Mouse (Mus musculus) bone marrow macrophage, adult 2 months (primary cell): ENCODE measurements around the gene Pirt. TPM values are rescaled to one million over a fixed set of nuclear protein-coding genes. Genes with fewer than 3 reads are reported as not detected.

ENCODE experiments used
- H3K27ac ChIP-seq: 2 replicates; pipeline ENCODE4 v1.5.1; 2012; ENCODE audit warnings: low read depth, low read length; ENCODE audit not compliant: insufficient read depth
- H3K4me1 ChIP-seq: 2 replicates; pipeline ENCODE4 v1.6.1; 2012; ENCODE audit warnings: low read length; ENCODE audit not compliant: control insufficient read depth, insufficient read depth
- H3K4me3 ChIP-seq: 2 replicates; pipeline ENCODE4 v1.5.1; 2012; ENCODE audit warnings: mild to moderate bottlenecking, low read length, moderate library complexity; ENCODE audit not compliant: insufficient read depth
- CTCF ChIP-seq: IDR thresholded peaks from 2 replicates; pipeline ENCODE4 v1.5.1; 2012; ENCODE audit warnings: low read depth, mild to moderate bottlenecking, low read length, moderate library complexity
- POLR2A ChIP-seq: IDR thresholded peaks from 2 replicates; pipeline ENCODE4 v1.6.1; 2012; ENCODE audit warnings: mild to moderate bottlenecking, low read depth, low read length, borderline replicate concordance
- polyA plus RNA-seq: library from polyadenylated mRNA; stranded (reverse); fragments of >200 nt; gene quantifications from 2 replicates; pipeline ENCODE4 v1.2.4, GENCODE M21; 2012; ENCODE audit not compliant: missing spikeins, insufficient read depth, insufficient read length

The Pirt gene
- polyA plus RNA-seq, 1 experiment = not detected

GRCm38 (mm10) chr11:66942011-66942410 lies 30.2 kb downstream of the Pirt start:
- H3K4me1 ChIP-seq = no peaks in the 10 kb centered on the region
- no peak overlapping the region for H3K27ac ChIP-seq
- no peak overlapping the region for H3K4me3 ChIP-seq
- TF ChIP-seq CTCF (no peak), POLR2A (no peak)

DNA sequence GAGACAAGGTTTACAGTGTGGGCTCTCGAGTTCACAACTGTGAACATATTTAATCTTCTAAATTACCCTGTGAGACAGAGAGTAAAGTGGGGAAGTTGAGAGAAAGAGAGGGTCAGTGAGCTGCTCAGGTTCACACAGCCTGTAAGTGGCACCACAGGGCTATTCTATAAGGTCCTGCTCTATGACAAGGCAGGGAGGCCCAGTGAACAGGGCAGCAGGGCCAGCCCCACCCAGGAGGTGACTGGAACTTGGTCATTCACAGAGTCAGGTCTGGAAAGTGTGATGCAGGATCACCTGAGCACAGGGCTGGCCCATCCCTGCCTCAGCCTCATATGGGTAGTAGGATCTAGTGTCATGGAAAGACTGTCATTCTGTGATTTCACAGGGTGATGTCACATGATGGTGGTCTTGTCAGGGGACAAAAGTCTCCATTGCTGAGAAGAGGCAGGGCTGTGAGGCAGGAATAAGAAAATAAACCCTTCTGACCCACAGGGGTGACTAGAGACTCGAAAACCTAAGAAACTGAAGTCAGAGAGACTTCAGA lies 33.5 kb downstream of the Pirt start:
- H3K4me1 ChIP-seq = no peaks in the 10 kb centered on the region
- no peak overlapping the region for H3K4me3 ChIP-seq
- H3K27ac ChIP-seq = no peak overlapping the region
- no peak for TF ChIP-seq POLR2A
- no peak for TF ChIP-seq CTCF

GRCm38 (mm10) chr11:66946521-66946920 lies 34.7 kb downstream of the Pirt start:
- Histone ChIP-seq H3K27ac (no peak overlapping the region), H3K4me3 (no peak overlapping the region), H3K4me1 (no peaks in the 10 kb centered on the region)
- TF ChIP-seq POLR2A (no peak), CTCF (no peak)

- no peaks in the 10 kb centered on the region for H3K4me1 ChIP-seq
- H3K27ac ChIP-seq = no peak overlapping the region
- TF ChIP-seq CTCF (no peak), POLR2A (no peak)
- H3K4me3 ChIP-seq = no peak overlapping the region
These were observed 35.1 kb downstream of the Pirt start for GRCm38 (mm10) chr11:66946922-66947321.

- TF ChIP-seq CTCF (no peak), POLR2A (no peak)
- Histone ChIP-seq H3K27ac (no peak within 1 kb of the TSS), H3K4me3 (no peak within 1 kb of the TSS)
These were observed 44.5 kb downstream of the Pirt start, which contains the start of gene Tmem238l for GRCm38 (mm10) chr11:66956303-66956702. TSS of gene Tmem238l (plus strand) at chr11:66956638.

DNA sequence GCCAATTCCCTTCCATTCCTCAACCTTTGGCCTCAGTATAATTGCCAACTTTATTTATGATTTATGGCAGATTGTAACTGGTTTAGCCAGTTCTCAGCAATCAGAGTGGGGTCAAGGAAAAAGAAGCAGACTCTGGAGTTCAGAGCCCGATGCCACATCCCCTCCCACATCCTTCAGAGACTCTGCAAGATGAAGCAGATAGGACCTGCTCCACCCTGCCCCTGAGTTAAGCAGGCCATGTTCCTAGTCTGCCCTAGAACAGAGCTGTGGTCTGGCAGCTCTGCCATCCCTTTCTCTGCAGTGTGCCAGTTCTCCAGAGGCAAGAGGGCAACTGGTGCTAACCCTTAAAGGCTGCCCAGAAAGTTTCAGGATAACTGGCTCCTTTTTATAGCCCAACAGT lies 49.0 kb downstream of the Pirt start:
- TF ChIP-seq CTCF (no peak), POLR2A (no peak)
- Histone ChIP-seq H3K27ac (no peak overlapping the region), H3K4me1 (no peaks in the 10 kb centered on the region), H3K4me3 (no peak overlapping the region)

More at GRCm38 (mm10) chr11:66956303-66956702, 44.5 kb downstream of the Pirt start, which contains the start of gene Tmem238l:
- no peaks in the 10 kb centered on the region for H3K4me1 ChIP-seq

DNA sequence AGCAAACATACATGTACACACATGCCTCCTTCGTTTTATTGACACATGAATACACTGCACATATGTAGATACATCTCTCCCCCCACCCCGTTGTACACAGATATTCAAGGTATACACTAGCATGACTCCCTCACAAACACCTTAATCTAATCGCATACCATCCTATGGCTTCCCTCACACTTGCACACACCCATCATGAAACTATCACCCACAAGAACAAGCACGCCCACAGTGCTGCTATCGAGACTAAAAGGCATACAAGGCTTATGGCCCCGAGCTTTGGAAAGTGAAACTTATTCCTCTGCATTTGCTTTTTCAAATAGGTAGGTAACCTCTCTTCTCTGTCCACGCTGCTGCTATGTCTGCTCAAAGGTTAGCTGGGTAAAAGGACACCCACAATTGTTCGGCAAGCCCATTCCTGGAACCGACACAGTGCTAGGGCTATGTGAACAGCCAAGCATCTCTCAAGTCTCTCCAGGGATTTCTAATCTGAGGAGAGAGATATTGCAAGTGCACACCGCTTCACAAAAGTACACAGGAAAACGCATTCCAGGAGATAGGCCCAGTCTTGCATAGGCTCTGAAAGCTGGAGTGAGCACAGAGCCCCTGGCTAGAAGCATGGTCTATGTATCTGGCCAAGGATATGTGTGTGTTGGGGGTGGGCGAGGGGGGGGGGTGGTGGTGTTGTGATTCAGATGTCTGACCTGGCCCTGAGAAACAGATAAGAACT lies 49.8 kb downstream of the Pirt start:
- TF ChIP-seq CTCF (no peak), POLR2A (no peak)
- Histone ChIP-seq H3K4me1 (no peaks in the 10 kb centered on the region), H3K4me3 (no peak overlapping the region), H3K27ac (no peak overlapping the region)

GRCm38 (mm10) chr11:66963462-66963861 lies 51.7 kb downstream of the Pirt start:
- Histone ChIP-seq H3K27ac (no peak overlapping the region), H3K4me1 (no peaks in the 10 kb centered on the region), H3K4me3 (no peak overlapping the region)
- TF ChIP-seq CTCF (no peak), POLR2A (no peak)

GRCm38 (mm10) chr11:66966500-66967116 lies 54.8 kb downstream of the Pirt start:
- no peak overlapping the region for H3K4me3 ChIP-seq
- TF ChIP-seq POLR2A (no peak), CTCF (no peak)
- no peak overlapping the region for H3K27ac ChIP-seq
- H3K4me1 ChIP-seq = no peaks in the 10 kb centered on the region

GRCm38 (mm10) chr11:66968575-66968974 lies 56.8 kb downstream of the Pirt start:
- no peak for TF ChIP-seq CTCF
- TF ChIP-seq POLR2A = no peak
- no peak overlapping the region for H3K4me3 ChIP-seq
- H3K4me1 ChIP-seq = no peaks in the 10 kb centered on the region
- H3K27ac ChIP-seq = no peak overlapping the region

DNA sequence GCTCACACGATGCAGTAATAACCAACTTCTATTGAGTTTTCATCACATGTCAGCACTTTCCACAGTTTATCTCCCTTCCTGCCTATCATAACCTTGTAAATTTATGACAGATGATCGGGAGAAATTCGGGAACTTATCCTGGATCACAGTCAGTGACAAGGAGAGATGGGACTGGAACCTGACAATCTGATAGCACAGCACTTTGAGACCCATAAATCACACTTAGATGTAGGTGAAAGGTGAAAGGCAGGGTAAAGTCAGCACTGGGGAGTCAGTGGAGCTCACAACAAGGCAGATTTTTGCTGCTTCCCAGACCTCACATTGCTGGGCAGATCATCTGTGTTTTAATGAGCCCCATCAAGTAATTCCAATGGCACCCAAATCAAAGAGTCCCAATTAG lies 61.7 kb downstream of the Pirt start:
- no peak for TF ChIP-seq CTCF
- no peak for TF ChIP-seq POLR2A
- H3K27ac ChIP-seq = no peak overlapping the region
- no peaks in the 10 kb centered on the region for H3K4me1 ChIP-seq
- H3K4me3 ChIP-seq = no peak overlapping the region
